Mouse (Mus musculus) right cerebral cortex, adult 18-20 months (tissue): Measurements from ENCODE around the gene Slx4ip.
"Not testable (repeated sequence)": the region's sequence is repeated elsewhere in the genome, so short reads cannot be mapped to it uniquely, and the experiment has no call there.

Experiments
- DNase-seq: peaks from one replicate; pipeline ENCODE4 v3.0.0; 2022; ENCODE audit warnings: mixed read lengths

Gene Slx4ip

DNA sequence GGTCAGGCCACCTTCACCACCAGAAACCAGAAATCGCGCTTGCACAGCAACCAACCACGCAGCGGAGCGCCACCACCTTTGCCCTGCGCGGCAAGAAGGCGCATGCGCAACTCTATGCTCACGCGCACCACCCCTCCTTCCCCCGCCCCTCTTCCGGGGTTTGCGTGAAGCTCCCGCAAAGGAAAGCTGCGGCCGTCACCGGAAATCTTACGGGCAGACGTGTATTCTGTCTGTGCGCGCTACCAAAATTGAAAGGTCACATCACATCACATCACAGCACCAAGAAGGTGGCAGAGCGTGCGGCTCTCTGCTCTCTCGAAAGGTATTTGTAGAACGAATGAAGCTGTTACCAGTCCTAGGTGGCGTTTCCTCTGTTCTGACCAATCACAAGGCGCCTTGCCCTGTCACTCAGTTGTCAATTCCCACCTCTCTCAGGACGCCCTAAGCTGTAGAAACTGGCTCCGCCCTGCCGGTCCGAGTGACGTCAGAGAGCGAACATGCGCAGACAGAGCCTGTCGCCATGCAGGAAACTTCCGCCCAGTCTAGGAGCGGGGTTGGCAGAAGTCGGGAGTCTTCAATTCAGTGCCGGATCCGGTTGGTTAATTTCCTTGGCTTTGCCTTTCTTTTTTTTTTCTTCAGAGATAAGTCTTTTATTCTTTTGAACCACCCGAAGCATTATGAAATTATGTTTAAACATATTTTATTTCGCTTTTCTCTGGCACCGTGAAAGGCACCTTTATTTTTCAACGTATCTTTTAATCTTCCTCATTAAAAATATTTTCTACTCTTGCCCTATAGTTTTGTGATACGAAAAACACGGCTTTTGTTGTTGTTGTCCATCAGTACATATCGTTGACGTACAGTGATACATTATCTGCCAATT, at the start of gene Slx4ip, which contains the start of the genes AL731706.1 and Mkks:
Gene Slx4ip, plus strand, starts transcription at position 151 of the 883 bp plus-strand sequence.
Gene AL731706.1, minus strand, starts transcription at position 322 of the 883 bp plus-strand sequence.
Gene Mkks, minus strand, starts transcription at position 322 of the 883 bp plus-strand sequence.
- DNase-seq: peak; percentile 100

DNA sequence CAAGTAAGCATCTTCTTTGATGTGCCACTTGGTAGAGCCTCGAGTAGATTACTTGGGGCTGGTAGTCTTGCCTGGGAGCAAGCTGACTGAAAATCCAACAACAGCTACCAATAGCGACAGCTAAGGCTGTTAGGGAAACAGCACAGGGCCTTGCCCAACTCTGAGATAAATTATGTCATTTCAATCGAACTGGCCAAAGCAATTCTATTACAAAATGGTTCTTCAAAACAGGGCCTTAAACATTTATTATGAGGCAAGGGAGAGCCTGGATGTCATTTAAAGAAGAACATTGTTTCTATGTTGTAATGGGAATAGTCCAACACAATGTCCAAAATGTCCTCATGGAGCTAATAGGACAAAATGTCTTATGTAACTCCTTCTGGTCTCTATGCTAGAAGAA, 40.7 kb upstream of the Slx4ip start:
- DNase-seq: no peak

DNA sequence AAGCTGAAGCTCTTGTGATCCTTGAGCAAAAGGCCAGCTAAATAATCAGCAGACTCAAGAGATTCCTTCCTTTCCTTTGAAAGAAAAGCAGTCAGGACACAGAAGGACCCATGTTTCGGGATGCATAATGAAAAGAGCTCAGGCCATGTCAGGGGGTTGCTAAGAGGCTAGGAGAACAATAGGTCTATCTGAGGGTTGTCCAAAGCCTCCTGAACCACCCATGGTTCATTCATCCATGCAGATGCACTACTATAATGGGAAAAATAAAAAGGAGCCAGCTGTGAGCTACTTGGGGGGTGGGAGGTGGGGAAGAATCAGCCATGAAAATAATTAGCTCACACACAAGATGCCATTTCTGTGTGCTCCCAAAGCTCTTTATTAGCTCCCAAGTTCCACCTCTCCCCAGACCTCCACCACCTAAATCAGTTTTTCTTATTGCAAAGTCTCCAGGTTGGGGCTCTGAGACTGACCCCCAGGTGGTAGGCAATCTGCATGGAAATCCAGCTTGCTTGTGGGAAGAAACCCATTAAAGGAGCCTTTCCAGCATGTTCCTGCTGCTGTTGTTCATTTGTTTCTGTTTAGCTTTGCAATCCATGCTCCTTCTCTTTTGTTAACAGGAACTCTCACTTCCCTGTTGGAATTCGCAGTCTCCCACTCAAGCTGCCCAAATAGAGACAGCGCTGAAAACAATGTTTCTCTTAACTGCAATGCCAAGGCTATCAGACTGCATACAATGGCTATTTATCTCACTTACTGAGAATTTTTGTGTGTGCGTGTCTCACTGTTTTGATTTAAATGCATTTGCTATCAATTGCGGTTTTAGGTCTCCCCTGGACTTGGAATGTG, 36.3 kb upstream of the Slx4ip start:
- no peak for DNase-seq

DNA sequence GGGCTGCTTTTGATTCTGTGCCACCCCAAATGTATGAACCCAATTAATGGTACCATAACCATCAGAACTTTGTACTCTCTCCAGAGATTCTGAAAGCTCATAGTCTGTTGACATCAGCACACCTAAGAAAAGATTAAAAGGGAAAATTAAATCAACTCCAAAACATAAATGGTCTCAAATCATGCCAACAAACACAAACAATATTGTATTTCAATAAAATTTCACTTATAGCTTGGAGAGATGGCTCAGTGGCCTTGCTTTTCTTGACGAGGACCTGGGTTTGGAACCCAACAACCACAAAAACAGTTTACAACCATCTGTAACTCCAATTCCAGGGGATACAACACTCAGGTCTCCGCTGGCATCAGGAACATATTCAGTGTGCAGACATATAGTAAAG, 5.4 kb upstream of the Slx4ip start, which contains the start of gene AL731706.2:
Gene AL731706.2, minus strand, starts transcription at position 101 of the 400 bp plus-strand sequence.
- DNase-seq: no peak

DNA sequence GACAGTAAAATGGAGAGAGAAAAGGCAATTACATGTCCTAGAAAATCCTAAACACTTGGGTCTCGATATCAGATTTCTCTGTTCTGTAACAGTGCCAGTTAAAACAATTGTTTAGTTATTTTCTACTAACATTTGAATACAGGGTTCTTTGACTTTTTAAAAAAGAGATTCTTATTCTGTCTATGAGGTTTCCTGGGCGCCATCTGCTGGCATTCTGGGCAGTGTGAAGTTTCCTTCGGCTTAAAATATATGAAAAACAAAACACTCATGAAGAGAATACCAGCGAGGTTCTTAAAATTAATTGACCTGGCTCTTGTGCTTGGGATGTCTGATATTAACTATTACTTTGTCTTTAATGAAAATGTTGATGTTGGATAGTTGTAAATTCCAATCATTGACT, 4.2 kb upstream of the Slx4ip start:
- peak; percentile 47 for DNase-seq

DNA sequence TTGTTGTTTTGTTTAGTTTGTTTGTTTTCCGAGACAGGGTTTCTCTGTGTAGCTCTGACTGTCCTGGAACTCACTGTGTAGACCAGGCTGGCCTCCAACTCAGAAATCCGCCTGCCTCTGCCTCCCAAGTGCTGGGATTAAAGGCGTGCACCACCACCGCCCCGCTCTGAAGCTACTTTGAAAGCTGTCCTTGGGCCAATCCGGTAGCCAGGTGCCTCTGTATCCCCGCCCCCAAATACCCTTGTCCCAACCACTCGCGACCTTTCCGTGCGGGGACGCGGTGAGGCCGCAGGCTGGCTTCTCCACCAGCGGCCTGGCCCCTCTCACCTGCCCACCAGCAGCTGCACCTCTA, 326 bp upstream of the Slx4ip start:
- not testable (repeated sequence) for DNase-seq

DNA sequence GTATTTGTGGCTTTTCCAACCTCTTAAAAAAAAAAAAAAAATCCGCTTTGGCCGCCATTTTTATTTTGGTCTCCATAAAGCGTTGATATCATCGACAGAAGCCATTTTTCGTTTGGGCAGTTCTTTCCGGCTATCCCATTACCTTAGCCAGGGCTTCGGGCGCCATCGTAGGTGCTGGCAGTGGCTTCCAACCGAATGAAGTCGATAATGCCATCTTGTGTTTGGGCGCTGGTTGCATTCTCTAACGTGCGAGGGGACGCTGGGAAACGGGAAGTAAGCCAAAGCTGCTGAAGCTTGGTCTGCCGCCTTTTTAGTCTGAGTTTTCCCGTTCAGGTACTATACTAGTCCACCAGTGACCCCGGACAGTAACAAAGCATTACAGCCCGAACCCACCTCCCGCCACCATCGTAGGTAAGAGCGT, 943 bp downstream of the Slx4ip start:
- peak; percentile 98 for DNase-seq

DNA sequence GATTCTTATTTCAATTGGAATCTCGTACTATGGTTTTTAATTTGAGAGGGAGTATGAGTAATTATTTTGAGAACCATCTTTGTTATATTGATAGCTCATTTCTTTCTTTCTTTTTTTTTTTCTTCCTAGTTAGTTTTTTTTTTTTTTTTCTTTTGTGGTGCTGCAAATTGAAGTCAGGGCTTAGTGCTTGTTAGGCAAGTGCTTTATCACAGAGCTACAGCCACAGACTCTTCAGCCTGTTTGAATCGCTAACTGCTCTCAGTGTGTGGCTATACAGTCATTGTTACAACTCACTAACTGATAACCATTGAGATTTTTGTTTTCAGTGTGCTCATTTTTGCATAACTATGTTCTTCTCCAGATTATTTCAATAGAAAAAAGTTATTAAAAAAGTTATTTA, 3.5 kb downstream of the Slx4ip start:
- DNase-seq: no peak

DNA sequence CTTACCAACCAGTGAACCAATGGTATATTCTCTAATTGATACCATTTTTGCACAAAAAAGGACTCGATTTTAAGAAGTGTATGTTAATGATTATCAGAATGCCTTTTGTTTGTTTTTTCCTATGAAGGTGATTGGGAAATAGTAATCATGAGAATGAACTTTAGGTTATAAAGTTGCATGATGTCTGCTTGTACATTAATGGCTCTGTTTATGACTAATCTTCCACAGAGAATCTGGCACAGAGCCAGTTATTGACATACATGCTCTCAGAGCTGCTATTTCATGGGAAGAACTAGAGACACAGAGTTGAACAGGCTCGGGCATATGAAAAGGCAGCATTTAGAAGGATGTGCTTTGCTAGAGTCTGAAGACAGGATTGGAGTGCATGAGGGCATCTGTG, 5.1 kb downstream of the Slx4ip start:
- no peak for DNase-seq

DNA sequence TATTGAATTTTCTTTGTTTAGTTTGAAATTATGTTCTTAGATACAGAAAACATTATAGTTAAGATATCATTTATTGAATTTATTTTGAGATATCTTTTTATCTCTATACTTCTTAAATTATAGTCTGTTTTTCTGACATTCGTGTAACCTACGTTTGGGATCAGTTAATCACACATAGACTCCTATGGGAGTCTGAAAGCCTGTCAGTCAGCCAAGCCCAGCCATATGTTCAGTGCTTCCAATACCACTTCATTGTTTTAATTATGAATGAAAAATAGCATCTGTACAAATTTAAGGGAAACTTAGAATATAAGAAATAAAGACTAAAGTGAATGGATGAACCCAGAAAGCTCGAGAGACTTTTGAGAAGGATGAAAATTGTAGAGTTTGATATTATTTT, 17.6 kb downstream of the Slx4ip start:
- no peak for DNase-seq

DNA sequence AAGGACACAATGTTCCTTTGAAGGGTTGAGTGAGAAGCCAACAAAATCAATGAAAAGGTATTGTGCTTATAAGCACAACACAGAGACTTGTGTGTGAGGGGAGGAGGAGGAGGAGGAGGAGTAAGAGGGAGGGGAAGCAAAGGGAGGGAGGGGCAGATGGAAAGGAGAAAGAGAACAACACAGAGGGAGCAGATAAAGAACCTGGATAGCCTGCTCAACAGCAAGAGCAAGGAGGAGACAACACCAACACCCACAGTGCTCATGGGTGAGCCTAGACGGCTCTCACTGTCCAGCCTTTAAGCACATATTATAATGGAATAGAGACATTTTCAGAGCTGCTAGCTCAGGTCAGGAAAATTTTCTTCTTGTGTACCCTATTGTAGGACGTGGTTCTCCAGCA, 18.3 kb downstream of the Slx4ip start:
- no peak for DNase-seq

DNA sequence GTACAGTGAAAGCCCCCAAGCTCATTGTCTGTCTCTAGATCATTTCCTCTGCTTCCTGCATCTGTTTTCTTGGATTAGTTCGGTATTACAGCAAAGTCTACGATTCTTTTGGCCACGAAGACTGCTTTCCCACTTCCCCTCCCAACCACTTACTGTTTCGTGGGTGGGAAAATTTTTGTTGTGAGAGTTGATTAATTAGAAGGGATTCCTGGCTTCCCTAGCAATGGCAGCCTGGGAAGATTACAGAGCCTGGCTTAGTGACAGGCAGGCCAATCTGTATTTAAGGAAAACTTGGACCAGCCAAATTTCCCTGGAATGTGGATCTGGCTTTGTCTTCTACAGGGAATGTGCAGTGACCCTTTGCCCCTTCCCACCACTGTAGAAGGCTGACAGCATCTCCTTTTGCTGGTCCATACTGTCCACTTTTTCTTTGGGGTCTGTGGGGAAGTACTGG, 21.0 kb downstream of the Slx4ip start:
- no peak for DNase-seq

DNA sequence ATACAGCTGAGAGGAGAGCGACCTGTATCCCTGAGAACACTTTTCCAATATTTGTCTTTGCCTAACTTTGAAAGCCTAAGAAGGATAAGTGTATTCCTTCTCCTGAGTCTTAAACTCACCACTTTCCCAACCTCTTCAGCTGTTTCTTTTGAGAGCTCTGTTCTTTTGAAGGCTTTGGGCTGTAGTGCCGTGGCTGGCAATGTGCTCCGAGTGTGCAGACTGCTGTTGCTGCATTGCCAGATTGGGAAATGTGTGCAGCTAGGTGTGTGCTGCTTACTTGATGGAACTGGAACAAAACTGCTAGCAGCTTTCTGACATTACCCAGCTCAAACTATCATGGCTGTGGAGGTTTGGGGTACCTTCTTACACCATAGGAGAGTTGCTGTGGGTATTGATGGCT, 22.0 kb downstream of the Slx4ip start:
- DNase-seq: no peak

DNA sequence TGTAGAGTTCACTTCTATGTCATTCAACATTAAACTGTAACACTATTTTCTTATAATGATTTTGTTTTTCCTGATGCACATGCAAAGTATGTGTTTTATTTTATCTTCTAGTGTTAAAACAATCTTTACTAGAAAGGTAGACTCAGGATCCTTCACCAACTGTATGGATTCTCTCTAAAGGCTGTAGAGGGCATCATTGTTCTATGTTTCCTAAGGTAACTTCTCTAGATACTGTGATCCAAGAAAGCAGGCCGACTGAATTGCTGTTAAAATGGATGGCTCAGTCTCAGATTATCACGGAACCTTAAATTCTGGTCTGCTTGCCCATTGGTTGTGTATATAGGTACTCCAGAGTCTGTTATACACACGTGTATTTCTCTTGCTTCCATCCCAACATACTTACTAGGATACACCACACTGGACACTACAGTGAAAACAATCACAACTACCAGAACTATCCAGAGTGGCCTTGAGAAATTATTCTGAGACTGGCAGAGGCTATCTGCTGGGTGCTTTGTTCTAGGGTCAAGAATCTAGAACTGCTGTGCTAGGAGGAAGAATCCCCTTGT, 23.4 kb downstream of the Slx4ip start:
- DNase-seq: no peak

DNA sequence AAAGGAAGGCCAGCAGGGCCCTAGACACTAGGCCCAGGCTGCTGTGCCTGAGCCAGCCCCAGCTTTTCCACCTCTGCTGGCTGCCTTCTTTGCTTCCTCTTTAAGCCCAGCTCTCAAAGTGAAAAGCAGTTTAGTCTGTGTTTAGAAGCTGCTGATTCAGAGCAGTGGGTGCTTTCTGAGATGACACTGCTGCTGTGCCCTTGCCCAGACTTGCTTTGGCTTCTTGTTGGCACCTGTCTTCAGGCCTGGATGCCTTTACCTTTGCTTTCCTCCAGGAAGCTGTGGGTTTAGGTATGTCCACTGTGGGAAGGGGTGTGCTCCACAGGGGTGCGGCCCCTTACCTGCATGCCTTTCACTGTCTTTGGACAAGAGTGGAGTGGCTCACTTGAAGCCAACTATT, 28.4 kb downstream of the Slx4ip start:
- peak; percentile 5 for DNase-seq

DNA sequence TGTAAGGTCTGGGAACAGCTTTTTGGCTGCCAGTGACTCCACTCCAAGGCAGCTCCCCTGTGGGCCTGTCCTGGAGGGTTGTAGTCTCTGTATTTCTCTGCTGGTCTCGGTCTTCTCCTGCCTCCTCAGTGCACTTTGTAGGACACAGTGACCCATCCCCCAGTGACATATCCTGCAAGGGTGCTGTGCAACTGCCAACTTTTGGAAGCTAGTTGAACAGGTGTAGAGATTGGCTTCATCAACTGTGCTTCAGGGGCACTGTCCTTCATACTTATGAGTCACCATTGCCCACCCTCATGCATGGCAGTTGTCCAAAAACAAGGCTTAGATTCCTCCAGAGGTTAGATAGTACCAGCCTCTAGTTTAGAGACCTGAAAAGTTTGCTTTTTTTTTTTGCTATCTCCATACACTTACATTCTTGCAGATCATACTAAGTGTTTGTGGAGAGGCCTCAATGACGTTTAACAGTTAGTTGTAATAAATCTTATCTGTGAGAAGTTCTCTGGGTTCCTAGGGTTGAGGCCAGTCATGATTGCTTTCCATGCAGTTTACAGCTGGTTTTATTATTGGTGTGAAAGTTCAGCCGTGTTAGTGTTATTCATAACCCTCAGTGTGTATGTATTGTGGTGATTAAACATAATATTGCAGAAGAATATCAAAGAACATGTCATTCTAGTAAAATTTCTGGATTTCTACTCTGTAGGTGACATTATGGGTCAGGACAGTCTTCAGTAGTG, 29.4 kb downstream of the Slx4ip start:
- DNase-seq: no peak

DNA sequence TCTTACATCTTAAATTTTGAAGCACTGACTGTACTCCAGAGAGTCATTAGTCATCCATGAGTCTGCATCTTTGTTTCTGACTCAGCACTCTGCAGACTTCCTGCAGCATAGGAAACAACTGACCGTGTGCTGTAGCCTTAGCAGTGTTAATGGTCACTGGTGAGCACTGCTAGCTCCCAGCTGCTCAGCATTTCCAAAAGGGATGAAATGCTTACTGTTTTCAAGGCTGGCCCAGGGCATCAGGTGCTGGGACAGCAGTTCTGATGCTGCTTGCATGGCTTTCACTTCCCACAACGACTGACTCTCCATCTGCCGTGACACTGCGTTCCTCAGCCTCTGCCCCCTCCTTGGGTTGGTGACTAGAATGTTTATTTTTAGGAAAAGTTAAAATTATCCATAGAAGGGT, 30.0 kb downstream of the Slx4ip start:
- DNase-seq: peak; percentile 40

DNA sequence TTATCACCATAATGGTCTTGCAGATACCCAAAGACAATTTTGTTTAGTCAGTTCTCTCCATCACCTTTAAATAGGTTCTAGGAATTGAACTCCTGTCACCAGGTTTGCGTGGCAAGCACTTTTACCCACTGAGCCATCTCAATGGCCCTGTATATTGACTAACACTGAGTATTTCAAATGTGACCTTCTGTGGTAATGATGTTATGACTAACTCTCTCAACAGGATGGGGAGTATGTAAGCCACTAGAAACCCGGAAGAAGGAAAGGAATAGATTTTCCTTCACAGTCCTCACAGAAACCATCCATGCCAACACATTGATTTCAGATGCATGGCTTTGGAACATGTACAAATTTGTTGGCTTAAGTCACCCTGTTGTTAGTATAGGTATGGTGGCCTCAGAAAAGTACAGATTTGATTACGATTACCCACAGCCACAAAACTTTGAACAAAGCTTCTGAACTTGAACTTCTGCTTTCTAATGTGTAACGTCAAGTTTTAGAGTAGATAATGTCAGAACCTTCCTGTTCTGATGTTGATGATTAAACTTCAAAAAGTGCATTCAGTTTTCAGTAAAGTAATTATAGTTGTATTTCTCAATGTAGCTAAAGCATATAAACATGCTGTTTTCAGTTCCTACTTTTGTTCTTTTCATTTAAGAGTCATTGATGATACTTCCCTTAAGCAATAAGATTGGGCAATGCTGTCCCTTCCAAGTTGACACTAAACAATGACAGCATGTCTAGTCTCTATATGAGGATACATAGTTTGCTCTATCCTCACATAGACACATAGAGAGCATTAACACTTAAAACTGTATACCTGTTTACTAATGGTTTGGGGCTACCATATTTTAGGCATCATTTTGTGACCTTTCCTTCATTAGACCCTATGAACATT, 45.6 kb downstream of the Slx4ip start:
- no peak for DNase-seq

DNA sequence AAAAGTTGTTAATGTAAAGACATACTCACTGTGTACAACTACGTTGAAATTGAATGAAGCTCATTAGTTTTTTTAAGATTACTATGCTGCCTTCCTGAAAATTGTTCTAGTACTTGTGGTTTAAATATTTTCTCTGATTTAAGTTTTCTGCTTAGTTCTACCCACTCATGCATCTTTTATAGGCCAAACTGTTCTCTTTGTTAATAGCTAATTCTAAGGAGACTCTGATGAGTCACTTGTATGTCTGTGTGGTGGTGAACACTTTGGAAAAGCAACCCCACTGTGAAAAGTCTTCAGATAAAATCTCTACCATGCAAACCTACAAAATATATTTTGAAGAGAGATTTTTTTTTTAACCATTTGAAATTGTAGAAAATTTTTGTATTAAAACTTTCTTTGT, 47.2 kb downstream of the Slx4ip start:
- no peak for DNase-seq

DNA sequence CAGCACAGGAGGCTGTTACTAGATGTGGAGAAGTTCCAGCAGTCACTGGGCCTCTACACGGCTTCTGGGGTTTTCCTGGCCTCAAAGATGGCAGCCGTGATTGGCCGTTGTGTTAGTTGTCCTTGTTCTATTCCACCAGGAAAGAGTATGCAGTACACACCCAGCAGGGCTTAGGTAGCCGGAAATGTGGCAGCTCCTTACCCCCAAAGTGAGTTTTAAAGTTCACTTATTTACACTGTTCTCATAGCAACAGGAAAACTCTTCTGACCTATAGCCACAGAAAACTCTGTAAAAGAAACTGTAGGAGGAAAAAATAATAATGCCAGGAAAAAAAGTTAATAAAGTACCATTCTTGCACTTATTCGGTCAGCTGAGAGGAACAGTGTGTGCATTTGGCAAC, 55.3 kb downstream of the Slx4ip start:
- no peak for DNase-seq

DNA sequence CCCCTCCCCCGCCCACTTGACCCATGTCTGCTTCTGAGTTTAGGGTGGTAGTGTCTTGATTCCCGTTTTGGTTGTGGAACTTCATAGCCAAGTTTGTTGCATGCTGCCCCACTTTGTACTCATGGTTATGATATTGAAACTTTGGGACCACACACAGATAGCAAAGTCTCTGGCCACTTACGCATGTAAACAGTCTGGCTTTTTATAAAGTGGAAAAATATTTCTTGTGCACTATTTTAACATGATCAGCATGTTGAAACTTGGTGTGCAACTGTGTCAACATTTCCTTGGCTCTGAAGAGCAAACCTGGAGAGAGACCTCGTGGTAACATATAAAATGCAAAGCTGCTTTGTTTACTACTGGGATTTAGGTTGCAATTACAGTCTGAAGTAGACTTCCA, 56.5 kb downstream of the Slx4ip start:
- no peak for DNase-seq
